8 mouse cellular contexts compared by ENCODE assay signal in genomic region chr9:105395218-105395627, GRCm38 (mm10). TPM values are rescaled to one million over a fixed set of nuclear protein-coding genes. Genes with fewer than 3 reads are reported as not detected.
DNase-seq lines count a peak whose midpoint lies in the region; ATAC-seq lines count a peak whose summit lies in the region.

Gene Aste1 (plus strand): TSS chr9:105395392.
Gene Nek11 (minus strand): TSS chr9:105395524.

- H3K4me2 ChIP-seq in intestine, embryonic 14.5 days (ENCODE audit: low read length), result peak within 1 kb of the TSS; percentile 79

- peak; percentile 94 to 95 for DNase-seq in adrenal gland, adult 18-20 months (ENCODE audit: low spot score in 2 of 2)
- DNase-seq in embryo, embryonic 11 days, result peak; percentile 98
- peak; percentile 91 for DNase-seq in gastrocnemius, postnatal 25 days
- peak; percentile 97 for DNase-seq in intestine, embryonic 14.5 days (ENCODE audit: low spot score)
- peak; percentile 86 to 93 for DNase-seq in left cerebral cortex, postnatal 14 days (ENCODE audit: low spot score in 2 of 2)
- DNase-seq in mesoderm, embryonic 11.5 days (ENCODE audit: low read depth, low spot score), result peak; percentile 94
- DNase-seq in right cerebral cortex, postnatal 36 days (ENCODE audit: low spot score in 2 of 2), result peak; percentile 88 to 93
- peak; percentile 93 for DNase-seq in yolk sac, embryonic 10.5 days (ENCODE audit: low spot score)

- peak within 1 kb of the TSS; percentile 91 for H3K27ac ChIP-seq in intestine, embryonic 14.5 days (ENCODE audit: low read depth)

- H3K36me3 ChIP-seq in intestine, embryonic 14.5 days (ENCODE audit: control insufficient read depth, insufficient read depth, low read length), result peaks cover 15% of the 10 kb centered on the region; the same call in 1 of the 2 replicates

- H3K9me3 ChIP-seq in intestine, embryonic 14.5 days (ENCODE audit: control insufficient read depth, low read length), result no peaks in the 10 kb centered on the region

- intact Hi-C loops in left cerebral cortex, postnatal 14 days (cut with DNase I), result no loop called here

- ATAC-seq in intestine, embryonic 14.5 days (replicated peaks; ENCODE audit: low FRiP score, low TSS enrichment, low read depth), result peak; percentile 95

- H3K9ac ChIP-seq in intestine, embryonic 14.5 days (ENCODE audit: low read length), result peak within 1 kb of the TSS; percentile 68

- peaks cover 7% of the 10 kb centered on the region; the same call in 1 of the 2 replicates for H3K4me1 ChIP-seq in intestine, embryonic 14.5 days (replicated peaks; ENCODE audit: control insufficient read depth, insufficient read depth, low read length)

- no peaks in the 10 kb centered on the region for H3K27me3 ChIP-seq in intestine, embryonic 14.5 days (replicated peaks; ENCODE audit: control insufficient read depth, insufficient read depth, low read length)

- peak within 1 kb of the TSS; percentile 74 for H3K4me3 ChIP-seq in intestine, embryonic 14.5 days (ENCODE audit: low read depth, low read length)

- WGBS in intestine, embryonic 14.5 days, result under 1% methylated on average over 44 of the region's 44 CpGs

RNA-seq across cellular contexts. Expression of gene Aste1, which starts in this region (rescaled TPM):
- 10 to 100 TPM; 11.4 to 13.8 TPM for total RNA-seq in adrenal gland, adult 18-20 months (2021)
- total RNA-seq in gastrocnemius, postnatal 25 days (2021), result 1 to 10 TPM; 2.4 to 3.3 TPM
- 12.7 and 15.9 TPM in 2 replicates for polyA plus RNA-seq in intestine, embryonic 14.5 days (2014; fragmentation: Nextera tagmentation; extraction: Ambion mirVana)
- total RNA-seq in left cerebral cortex, postnatal 14 days (2021), result 10 to 100 TPM in 1 of 2 experiments, 1 to 10 TPM in 1; 9.5 to 10.8 TPM

RNA-seq across cellular contexts. Expression of gene Nek11, which starts in this region (rescaled TPM):
- total RNA-seq in adrenal gland, adult 18-20 months (2021), result under 1 TPM; 0.17 to 0.32 TPM
- not detected for total RNA-seq in gastrocnemius, postnatal 25 days (2021)
- 0.08 and 0.16 TPM in 2 replicates for polyA plus RNA-seq in intestine, embryonic 14.5 days (2014; fragmentation: Nextera tagmentation; extraction: Ambion mirVana)
- 1 to 10 TPM; 1.4 to 1.5 TPM for total RNA-seq in left cerebral cortex, postnatal 14 days (2021)

Comparison
In these comparisons a context has a peak if more than half of its experiments do, and no peak if none do; other contexts are left out.
1. Peak in every context shown above with its lines: DNase-seq, ATAC-seq, H3K4me3 ChIP-seq and H3K27ac ChIP-seq.